Mouse (Mus musculus): ENCODE results near the gene Ccdc122.

DNA sequence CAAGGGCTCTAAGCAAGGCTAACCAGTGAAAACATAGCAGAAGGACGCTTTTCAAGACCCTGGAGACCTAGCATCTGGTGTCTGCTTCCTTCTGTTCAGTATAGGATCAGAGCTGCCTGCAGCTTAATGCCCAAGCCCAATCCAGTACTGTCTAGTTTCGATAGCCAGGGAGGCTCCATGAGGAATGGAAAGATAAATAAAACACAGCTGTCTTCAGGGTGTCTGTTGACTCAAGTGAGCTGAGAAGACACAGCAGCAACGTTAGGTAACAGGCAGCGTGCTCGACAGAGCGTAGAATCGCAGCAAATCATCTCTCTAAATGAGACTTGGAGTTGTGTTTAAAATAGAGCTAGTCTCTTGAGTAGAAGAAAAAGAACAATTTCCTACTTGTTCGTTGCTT is 31.8 kb upstream of the Ccdc122 start:
- TF ChIP-seq POLR2A (IDR thresholded peaks at IDR 0.05; ENCODE audit: borderline replicate concordance, extremely low read depth, insufficient read depth, insufficient read length, poor library complexity, severe bottlenecking) = no peak
- no peak for TF ChIP-seq CTCF (IDR thresholded peaks at IDR 0.05; ENCODE audit: borderline replicate concordance, extremely low read depth, insufficient read depth, insufficient read length)

Measured in brain, embryonic 14.5 days (tissue).